ENCODE assay signal across 7 mouse cellular contexts in genomic region chr2:119167866-119168256, GRCm38 (mm10). TPM values are rescaled to one million over a fixed set of nuclear protein-coding genes. Genes with fewer than 3 reads are reported as not detected.
DNase-seq lines count a peak whose midpoint lies in the region; ATAC-seq and TF ChIP-seq lines count a peak whose summit lies in the region.

No protein-coding gene starts in this region.

- TF ChIP-seq CTCF in lung, postnatal 0 days (IDR thresholded peaks at IDR 0.05), result no peak

- peak overlapping the region; percentile 36 for H3K9ac ChIP-seq in lung, postnatal 0 days (replicated peaks; ENCODE audit: low read depth)
- H3K9ac ChIP-seq in forebrain, embryonic 11.5 days (ENCODE audit: low read length), result peak overlapping the region; percentile 41
- H3K9ac ChIP-seq in liver, embryonic 11.5 days (ENCODE audit: low read depth, low read length), result peak overlapping the region; percentile 55
- H3K9ac ChIP-seq in stomach, embryonic 16.5 days (ENCODE audit: low read length), result peak overlapping the region; percentile 67

- no peak; the same call in 1 of the 2 replicates for ATAC-seq in lung, postnatal 0 days
- peak; percentile 37 for ATAC-seq in forebrain, embryonic 11.5 days (replicated peaks; ENCODE audit: low FRiP score)
- peak; percentile 15 for ATAC-seq in liver, embryonic 11.5 days (replicated peaks; ENCODE audit: low FRiP score)
- no peak; the same call in 1 of the 2 replicates for ATAC-seq in stomach, embryonic 16.5 days (ENCODE audit: insufficient read depth, low FRiP score)
- no peak for ATAC-seq in cerebellum, adult (ENCODE audit: insufficient number of reproducible peaks, low FRiP score, low TSS enrichment)

- WGBS in lung, postnatal 0 days, result 2% methylated on average over 25 of the region's 26 CpGs
- 2% methylated on average over 26 of the region's 26 CpGs for WGBS in forebrain, embryonic 11.5 days
- WGBS in liver, embryonic 11.5 days, result 4% methylated on average over 26 of the region's 26 CpGs
- WGBS in stomach, embryonic 16.5 days, result 4% methylated on average over 26 of the region's 26 CpGs

- H3K27me3 ChIP-seq in lung, postnatal 0 days (replicated peaks; ENCODE audit: insufficient read depth, low read length), result 0 out of 2 replicates have a peak, but pooled peaks cover 5% of the 10 kb centered on the region
- H3K27me3 ChIP-seq in forebrain, embryonic 11.5 days (ENCODE audit: control insufficient read depth, insufficient read depth, low read length), result peaks cover 20% of the 10 kb centered on the region
- peaks cover 25% of the 10 kb centered on the region for H3K27me3 ChIP-seq in liver, embryonic 11.5 days (replicated peaks; ENCODE audit: control insufficient read depth, insufficient read depth, low read length)
- no peaks in the 10 kb centered on the region for H3K27me3 ChIP-seq in stomach, embryonic 16.5 days (ENCODE audit: control insufficient read depth, insufficient read depth, low read length)

- peak overlapping the region; percentile 84 for H3K4me2 ChIP-seq in lung, postnatal 0 days (replicated peaks; ENCODE audit: low read depth, low read length)
- H3K4me2 ChIP-seq in forebrain, embryonic 11.5 days (ENCODE audit: low read depth, low read length, severe bottlenecking), result peak overlapping the region; percentile 98
- H3K4me2 ChIP-seq in liver, embryonic 11.5 days, result peak overlapping the region; percentile 97
- H3K4me2 ChIP-seq in stomach, embryonic 16.5 days (ENCODE audit: low read depth, low read length), result peak overlapping the region; percentile 100

- H3K4me1 ChIP-seq in lung, postnatal 0 days (ENCODE audit: insufficient read depth, low read depth, low read length), result peaks cover 11% of the 10 kb centered on the region; the same call in 1 of the 2 replicates
- H3K4me1 ChIP-seq in forebrain, embryonic 11.5 days (replicated peaks; ENCODE audit: control insufficient read depth, insufficient read depth, low read length), result peaks cover 12% of the 10 kb centered on the region; the same call in 1 of the 2 replicates
- H3K4me1 ChIP-seq in liver, embryonic 11.5 days (replicated peaks; ENCODE audit: control insufficient read depth, insufficient read depth, low read length), result peaks cover 21% of the 10 kb centered on the region
- peaks cover 14% of the 10 kb centered on the region for H3K4me1 ChIP-seq in stomach, embryonic 16.5 days (ENCODE audit: control insufficient read depth, insufficient read depth, low read length)

- no peak for TF ChIP-seq EP300 in lung, postnatal 0 days (IDR thresholded peaks at IDR 0.05)

- peak overlapping the region; percentile 46 for H3K4me3 ChIP-seq in lung, postnatal 0 days (ENCODE audit: low read depth, low read length)
- peak overlapping the region; percentile 46 for H3K4me3 ChIP-seq in forebrain, embryonic 11.5 days (ENCODE audit: low read depth, low read length)
- peak overlapping the region; percentile 59 for H3K4me3 ChIP-seq in liver, embryonic 11.5 days (ENCODE audit: low read depth, low read length)
- H3K4me3 ChIP-seq in stomach, embryonic 16.5 days (replicated peaks; ENCODE audit: low read length), result peak overlapping the region; percentile 63

- H3K27ac ChIP-seq in lung, postnatal 0 days (ENCODE audit: low read length), result no peak overlapping the region
- H3K27ac ChIP-seq in forebrain, embryonic 11.5 days (ENCODE audit: low read depth, low read length), result no peak overlapping the region
- no peak overlapping the region for H3K27ac ChIP-seq in liver, embryonic 11.5 days (ENCODE audit: low read depth, low read length)
- H3K27ac ChIP-seq in stomach, embryonic 16.5 days (ENCODE audit: low read length), result no peak overlapping the region

- no peaks in the 10 kb centered on the region for H3K36me3 ChIP-seq in lung, postnatal 0 days (ENCODE audit: insufficient read depth, low read length)
- H3K36me3 ChIP-seq in forebrain, embryonic 11.5 days (ENCODE audit: control insufficient read depth, insufficient read depth, low read length), result no peaks in the 10 kb centered on the region
- peaks cover 3% of the 10 kb centered on the region; the same call in 1 of the 2 replicates for H3K36me3 ChIP-seq in liver, embryonic 11.5 days (ENCODE audit: control insufficient read depth, insufficient read depth, low read length)
- H3K36me3 ChIP-seq in stomach, embryonic 16.5 days (ENCODE audit: control insufficient read depth, insufficient read depth, low read length), result no peaks in the 10 kb centered on the region; the same call in 1 of the 2 replicates

- no peak for DNase-seq in lung, postnatal 0 days (ENCODE audit: low spot score)
- no peak for DNase-seq in lung, postnatal 25 days (ENCODE audit: low spot score)
- DNase-seq in forebrain, embryonic 11.5 days (ENCODE audit: low spot score), result no peak
- DNase-seq in liver, embryonic 11.5 days (ENCODE audit: low spot score), result no peak
- DNase-seq in thymus, postnatal 14 days, result no peak

- no peaks in the 10 kb centered on the region for H3K9me3 ChIP-seq in lung, postnatal 0 days (ENCODE audit: low read length)
- no peaks in the 10 kb centered on the region for H3K9me3 ChIP-seq in forebrain, embryonic 11.5 days (ENCODE audit: control insufficient read depth, low read length)
- H3K9me3 ChIP-seq in liver, embryonic 11.5 days (ENCODE audit: control insufficient read depth, low read length), result peaks cover 3% of the 10 kb centered on the region; the same call in 1 of the 2 replicates
- H3K9me3 ChIP-seq in stomach, embryonic 16.5 days (replicated peaks; ENCODE audit: control insufficient read depth, low read length), result no peaks in the 10 kb centered on the region

RNA-seq across cellular contexts. Expression of gene Gchfr, which starts 0.3 kb away (rescaled TPM):
- 13.9 and 14.2 TPM in 2 replicates for polyA plus RNA-seq in lung, postnatal 0 days (2015; fragmentation: Nextera tagmentation; extraction: Ambion mirVana)
- 2.7 and 4.1 TPM in 2 replicates for polyA plus RNA-seq in forebrain, embryonic 11.5 days (2014; fragmentation: Nextera tagmentation; extraction: Ambion mirVana)
- 33.6 and 36.4 TPM in 2 replicates for polyA plus RNA-seq in liver, embryonic 11.5 days (2014; fragmentation: Nextera tagmentation; extraction: Ambion mirVana)
- 5.9 and 9.9 TPM in 2 replicates for polyA plus RNA-seq in stomach, embryonic 16.5 days (2015; fragmentation: Nextera tagmentation; extraction: Ambion mirVana)

RNA-seq across cellular contexts. Expression of gene Gm14137, which starts 6.4 kb away (rescaled TPM):
- 0.12 and 0.13 TPM in 2 replicates for polyA plus RNA-seq in lung, postnatal 0 days (2015; fragmentation: Nextera tagmentation; extraction: Ambion mirVana)
- 0.28 and 0.29 TPM in 2 replicates for polyA plus RNA-seq in forebrain, embryonic 11.5 days (2014; fragmentation: Nextera tagmentation; extraction: Ambion mirVana)
- polyA plus RNA-seq in liver, embryonic 11.5 days (2014; fragmentation: Nextera tagmentation; extraction: Ambion mirVana), result 0.23 and 0.25 TPM in 2 replicates
- 3.6 and 5.9 TPM in 2 replicates for polyA plus RNA-seq in stomach, embryonic 16.5 days (2015; fragmentation: Nextera tagmentation; extraction: Ambion mirVana)

RNA-seq across cellular contexts. Expression of gene Rmdn3, which starts 11.0 kb away (rescaled TPM):
- polyA plus RNA-seq in lung, postnatal 0 days (2015; fragmentation: Nextera tagmentation; extraction: Ambion mirVana), result 28.2 and 28.4 TPM in 2 replicates
- 52.2 and 53.6 TPM in 2 replicates for polyA plus RNA-seq in forebrain, embryonic 11.5 days (2014; fragmentation: Nextera tagmentation; extraction: Ambion mirVana)
- 75.7 and 80.6 TPM in 2 replicates for polyA plus RNA-seq in liver, embryonic 11.5 days (2014; fragmentation: Nextera tagmentation; extraction: Ambion mirVana)
- 42.9 and 45.2 TPM in 2 replicates for polyA plus RNA-seq in stomach, embryonic 16.5 days (2015; fragmentation: Nextera tagmentation; extraction: Ambion mirVana)

RNA-seq across cellular contexts. Expression of gene Zfyve19, which starts 40.6 kb away (rescaled TPM):
- polyA plus RNA-seq in lung, postnatal 0 days (2015; fragmentation: Nextera tagmentation; extraction: Ambion mirVana), result 32.0 TPM in 2 replicates
- polyA plus RNA-seq in forebrain, embryonic 11.5 days (2014; fragmentation: Nextera tagmentation; extraction: Ambion mirVana), result 41.7 and 53.2 TPM in 2 replicates
- 47.2 and 48.5 TPM in 2 replicates for polyA plus RNA-seq in liver, embryonic 11.5 days (2014; fragmentation: Nextera tagmentation; extraction: Ambion mirVana)
- 51.6 and 55.2 TPM in 2 replicates for polyA plus RNA-seq in stomach, embryonic 16.5 days (2015; fragmentation: Nextera tagmentation; extraction: Ambion mirVana)

RNA-seq across cellular contexts. Expression of gene Dnajc17, which starts 40.7 kb away (rescaled TPM):
- polyA plus RNA-seq in lung, postnatal 0 days (2015; fragmentation: Nextera tagmentation; extraction: Ambion mirVana), result 11.8 and 13.2 TPM in 2 replicates
- polyA plus RNA-seq in forebrain, embryonic 11.5 days (2014; fragmentation: Nextera tagmentation; extraction: Ambion mirVana), result 26.6 and 27.1 TPM in 2 replicates
- 16.9 and 18.1 TPM in 2 replicates for polyA plus RNA-seq in liver, embryonic 11.5 days (2014; fragmentation: Nextera tagmentation; extraction: Ambion mirVana)
- 13.8 and 16.7 TPM in 2 replicates for polyA plus RNA-seq in stomach, embryonic 16.5 days (2015; fragmentation: Nextera tagmentation; extraction: Ambion mirVana)

Comparison
In these comparisons a context has a peak if more than half of its experiments do, and no peak if none do; other contexts are left out.
1. ATAC-seq: peak in forebrain, embryonic 11.5 days (single experiment) and liver, embryonic 11.5 days (single experiment); none in lung, postnatal 0 days (single experiment), stomach, embryonic 16.5 days (single experiment) and cerebellum, adult (single experiment).
2. Peak in every context shown above with its lines, with median percentiles within 50 percentile points of each other: H3K4me2 ChIP-seq, H3K4me3 ChIP-seq and H3K9ac ChIP-seq.